Mouse (Mus musculus) myocyte (in vitro differentiated cells): ENCODE data around the gene Mfsd4a.

ENCODE experiments used
- CEBPB ChIP-seq: IDR thresholded peaks from 2 replicates; pipeline ENCODE4 v1.6.1; 2011; ENCODE audit warnings: mild to moderate bottlenecking, moderate library complexity; ENCODE audit not compliant: poor library complexity, insufficient read depth, severe bottlenecking
- E2F4 ChIP-seq: IDR thresholded peaks from one replicate; pipeline ENCODE4 v1.6.1; 2011; ENCODE audit warnings: mild to moderate bottlenecking, control low read depth, moderate library complexity; ENCODE audit not compliant: insufficient read depth
- MYOD1 ChIP-seq, 3 experiments: IDR thresholded peaks; one replicate each; pipeline ENCODE4 v1.6.1; 2011; ENCODE audit warnings: control low read depth in 2 of 3, low read depth in 2 of 3, mild to moderate bottlenecking in 2 of 3, moderate library complexity in 1 of 3; ENCODE audit not compliant: insufficient read length in 2 of 3, control insufficient read depth in 1 of 3
- POLR2A ChIP-seq: IDR thresholded peaks from one replicate; pipeline ENCODE4 v1.6.1; 2011; ENCODE audit warnings: low read depth, mild to moderate bottlenecking, control low read depth, moderate library complexity; ENCODE audit not compliant: insufficient read length
- POLR2AphosphoS2 ChIP-seq: IDR thresholded peaks from one replicate; pipeline ENCODE4 v1.6.1; 2011; ENCODE audit warnings: low read depth, control low read depth; ENCODE audit not compliant: insufficient read length
- REST ChIP-seq: IDR thresholded peaks from one replicate; pipeline ENCODE4 v1.6.1; 2011; ENCODE audit warnings: mild to moderate bottlenecking, control low read depth, moderate library complexity; ENCODE audit not compliant: insufficient read depth, insufficient read length
- SRF ChIP-seq: IDR thresholded peaks from one replicate; pipeline ENCODE4 v1.6.1; 2011; ENCODE audit warnings: low read depth; ENCODE audit not compliant: control insufficient read depth, insufficient read length
- TCF12 ChIP-seq: IDR thresholded peaks from one replicate; pipeline ENCODE4 v1.6.1; 2011; ENCODE audit warnings: mild to moderate bottlenecking, control low read depth; ENCODE audit not compliant: poor library complexity, insufficient read depth, severe bottlenecking
- USF1 ChIP-seq: IDR thresholded peaks from one replicate; pipeline ENCODE4 v1.6.1; 2011; ENCODE audit warnings: low read depth, mild to moderate bottlenecking, control low read depth, moderate library complexity

GRCm38 (mm10) chr1:132090266-132090665, 22.4 kb upstream of the Mfsd4a start:
- TF ChIP-seq POLR2A (no peak), TCF12 (no peak), REST (no peak), POLR2AphosphoS2 (no peak), CEBPB (no peak), E2F4 (no peak), USF1 (no peak), MYOD1 (IDR thresholded peaks at IDR 0.05; ENCODE audit: control insufficient read depth in 1 of 3, insufficient read length in 2 of 3, low read depth in 2 of 3) (no peak), SRF (no peak)
